Mouse (Mus musculus) kidney, adult 18-20 months (tissue): ENCODE measurements around the gene Galnt7.
A peak's percentile ranks its signal among the peaks of the same experiment; 100 is the strongest.

Experiments used
- DNase-seq: peaks from one replicate; pipeline ENCODE4 v3.0.0; 2021

The Galnt7 gene

DNA sequence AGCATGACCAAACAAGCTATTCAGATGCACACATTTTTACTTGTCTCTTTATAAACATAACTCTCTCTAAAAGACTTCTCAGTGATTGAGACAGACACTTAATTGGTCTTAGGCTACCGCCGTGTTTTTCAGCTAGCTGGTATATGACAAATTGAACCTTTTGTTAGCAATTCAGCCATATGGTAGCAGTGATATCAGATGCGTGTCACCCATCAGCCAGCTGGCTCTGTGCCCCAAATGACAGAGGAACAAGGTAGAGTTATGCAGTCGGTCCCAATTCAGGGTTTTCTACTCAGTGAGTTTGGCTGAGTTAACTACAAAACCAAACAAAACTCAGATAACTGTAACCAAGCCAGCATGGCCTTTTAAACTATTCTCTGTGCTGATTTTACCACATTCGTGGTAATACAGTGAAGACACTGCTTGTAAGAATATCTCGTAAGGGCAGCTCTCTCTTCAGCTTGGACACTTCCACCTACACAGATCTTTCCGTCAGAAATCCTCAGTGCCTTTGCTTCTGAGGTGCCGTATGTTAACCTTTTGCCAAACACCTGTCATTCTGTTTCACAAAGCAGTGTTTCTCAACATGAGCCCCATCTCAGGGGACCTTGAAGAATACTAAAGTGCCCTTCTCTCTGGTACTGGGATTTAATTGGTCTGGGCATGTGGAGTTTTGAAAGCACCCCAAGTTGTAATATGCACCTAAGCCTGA, 68.3 kb downstream of the Galnt7 start:
- no peak for DNase-seq

DNA sequence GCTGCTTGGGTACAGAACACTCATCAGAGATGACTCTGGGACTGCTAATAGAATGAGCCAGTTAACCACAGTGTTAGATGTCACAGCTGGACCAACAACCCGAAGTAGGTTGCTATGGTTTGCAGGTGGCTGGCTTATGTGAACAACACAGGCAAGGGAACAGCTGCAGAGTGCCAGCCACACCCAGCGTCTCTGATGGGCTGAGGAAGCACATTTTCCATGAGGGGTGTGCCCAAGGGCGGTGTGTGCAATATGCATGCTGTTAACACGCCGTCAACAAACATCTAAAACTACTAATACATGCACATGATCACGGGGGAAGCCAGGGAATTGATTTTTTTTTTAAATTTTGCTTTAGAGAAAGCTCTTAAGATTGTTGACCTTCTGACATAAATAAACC, 73.0 kb downstream of the Galnt7 start:
- DNase-seq: no peak

DNA sequence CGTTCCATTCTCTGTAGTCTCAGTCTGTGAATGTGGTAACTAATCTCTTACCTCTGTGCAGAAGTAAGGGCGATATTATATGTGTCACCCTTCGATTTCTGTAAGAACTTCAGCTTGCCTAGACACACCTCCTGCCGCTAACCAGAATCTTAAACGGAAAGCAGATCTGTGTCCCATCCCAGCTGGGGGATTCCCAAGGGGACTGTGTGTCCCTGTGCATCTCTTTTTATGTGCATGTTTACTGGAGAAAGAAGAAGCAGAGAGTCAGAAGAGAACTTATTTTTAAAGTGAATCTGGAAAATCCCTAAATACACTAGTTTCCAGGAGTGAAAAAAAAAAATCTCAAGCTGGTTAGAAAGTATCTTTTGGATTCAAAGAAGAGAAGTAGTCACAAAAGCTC, 75.5 kb downstream of the Galnt7 start:
- DNase-seq: no peak

DNA sequence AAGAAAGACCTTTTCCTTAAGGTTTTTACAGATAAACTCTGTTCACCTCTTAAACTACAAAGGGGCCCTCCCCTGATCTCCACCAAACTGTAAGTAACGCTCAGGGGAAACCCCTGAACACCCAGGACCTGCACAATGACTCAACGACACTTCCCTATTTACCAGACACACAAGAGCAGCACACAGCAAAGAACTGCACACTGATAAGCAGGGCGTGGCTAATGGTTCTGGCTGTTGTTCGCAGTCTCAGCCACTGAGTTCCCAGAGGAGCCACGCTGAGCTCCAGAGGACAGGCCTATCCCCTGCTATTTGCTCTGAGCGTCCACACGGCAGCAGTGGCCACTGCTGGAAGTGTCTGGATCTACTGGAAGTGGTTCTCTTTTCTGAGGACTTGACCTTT, 76.6 kb downstream of the Galnt7 start:
- DNase-seq: no peak

GRCm38 (mm10) chr8:57575336-57575735, 77.5 kb downstream of the Galnt7 start:
- DNase-seq: no peak

DNA sequence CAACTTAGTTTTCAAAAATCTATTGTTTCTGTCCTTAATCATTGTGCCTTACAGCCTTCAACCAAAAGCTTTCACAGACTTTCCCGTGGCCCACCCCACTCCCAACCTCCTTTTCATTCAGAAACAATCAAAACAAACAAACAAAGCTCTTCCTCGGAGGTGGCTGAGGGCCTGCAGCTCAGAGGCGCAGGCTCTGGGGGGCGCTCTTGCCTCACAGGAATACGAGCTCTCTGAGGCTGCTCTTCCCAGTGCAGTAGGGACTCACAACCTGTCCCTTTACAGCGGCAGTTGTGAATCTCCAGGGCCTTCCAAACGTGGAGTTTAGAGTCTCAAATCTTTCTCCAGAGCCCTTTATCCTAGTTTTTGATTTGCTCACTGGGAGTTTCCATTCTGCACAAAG, 78.4 kb downstream of the Galnt7 start:
- DNase-seq: peak; percentile 71

GRCm38 (mm10) chr8:57573844-57574243, 79.0 kb downstream of the Galnt7 start:
- DNase-seq: no peak

DNA sequence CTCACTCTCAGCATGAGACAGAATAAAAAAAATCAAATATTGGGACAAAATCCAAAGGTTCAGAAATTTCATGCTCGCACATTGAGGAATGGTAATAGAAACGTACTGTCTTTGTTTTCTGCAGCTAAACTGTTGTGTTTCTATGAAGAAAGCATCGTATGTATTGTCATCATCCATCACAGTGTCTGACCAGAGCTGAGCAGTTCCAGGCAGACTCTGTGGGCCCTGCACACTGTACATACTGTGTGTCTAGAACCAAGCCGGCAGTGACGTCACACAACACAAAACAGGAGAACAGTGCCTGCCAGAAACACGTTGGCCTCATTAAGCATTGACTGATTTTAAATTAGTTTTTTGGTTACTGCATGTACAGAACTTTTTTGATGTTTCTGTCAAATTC, 82.9 kb downstream of the Galnt7 start:
- no peak for DNase-seq

DNA sequence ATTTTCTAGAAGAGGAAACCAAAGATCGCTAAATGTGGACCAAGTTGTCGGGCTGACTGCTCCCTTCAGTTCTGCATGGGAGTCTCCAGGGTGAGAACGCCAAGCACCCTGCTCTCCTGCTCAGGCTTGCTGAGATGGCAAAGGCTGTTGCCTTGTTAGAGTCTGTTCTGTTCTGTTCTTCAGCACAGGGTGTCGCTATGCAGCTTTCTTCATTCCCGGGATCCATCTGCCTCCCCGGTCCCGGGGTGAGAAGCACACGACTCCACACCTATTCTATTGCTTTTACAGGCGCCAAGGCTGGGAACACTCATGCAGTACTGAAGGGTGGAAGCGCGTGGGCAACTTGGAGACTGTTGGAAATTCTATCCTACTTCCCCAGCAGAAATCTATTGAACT, 83.4 kb downstream of the Galnt7 start:
- no peak for DNase-seq

DNA sequence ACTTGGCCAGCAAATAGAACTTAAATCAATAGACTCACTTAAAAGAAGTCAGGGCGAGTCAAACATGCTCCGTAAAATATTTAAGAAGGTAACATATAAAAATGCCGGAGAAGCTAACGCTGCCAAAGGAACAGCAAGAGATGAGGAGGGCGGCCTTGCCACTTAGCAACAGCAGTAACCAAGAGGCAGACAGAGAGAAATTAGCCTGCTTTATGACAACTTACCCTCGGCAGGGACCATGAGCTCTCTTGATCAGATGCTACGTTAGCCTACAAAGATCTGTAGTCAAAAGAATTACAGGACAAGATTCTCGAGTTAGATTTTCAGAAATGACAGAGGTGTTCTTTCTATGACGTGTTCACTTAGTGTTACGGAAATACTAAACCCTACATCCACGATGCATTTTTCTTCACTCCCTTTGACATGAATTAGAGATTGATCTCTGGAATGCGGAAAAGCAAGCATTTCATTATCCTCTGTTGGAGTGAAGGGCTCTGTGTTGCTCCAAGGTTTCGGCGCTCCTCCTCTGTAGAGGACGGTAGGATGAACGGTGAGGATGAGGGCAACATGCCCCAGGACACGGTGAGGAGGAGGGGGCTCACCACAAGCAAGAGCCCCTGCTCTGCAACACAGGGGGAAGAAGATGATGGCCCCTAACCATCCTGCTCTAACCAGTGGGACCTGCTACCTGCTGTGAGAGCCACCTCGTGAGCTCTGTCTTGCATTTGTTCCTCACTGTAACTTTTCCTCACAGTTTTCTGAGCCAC, 84.0 kb downstream of the Galnt7 start:
- no peak for DNase-seq

DNA sequence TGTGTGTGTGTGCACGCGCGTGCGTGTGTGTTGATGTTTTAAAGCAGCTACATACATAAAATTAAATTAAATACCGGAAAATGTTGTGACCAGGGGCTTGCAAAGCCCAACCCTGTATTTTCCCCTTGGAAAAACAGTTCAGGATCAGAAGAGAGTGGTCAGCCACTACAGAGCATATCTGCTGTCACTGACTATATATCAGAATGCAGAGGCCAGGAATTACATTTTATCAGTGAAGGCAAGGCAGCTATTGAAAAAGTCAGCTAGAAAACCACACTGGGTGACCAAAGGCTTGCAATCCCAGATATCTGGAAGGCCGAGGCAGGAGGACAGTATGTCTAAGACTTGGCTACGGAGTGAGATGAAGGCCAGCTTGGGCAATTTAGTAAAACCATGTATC, 84.8 kb downstream of the Galnt7 start:
- no peak for DNase-seq

DNA sequence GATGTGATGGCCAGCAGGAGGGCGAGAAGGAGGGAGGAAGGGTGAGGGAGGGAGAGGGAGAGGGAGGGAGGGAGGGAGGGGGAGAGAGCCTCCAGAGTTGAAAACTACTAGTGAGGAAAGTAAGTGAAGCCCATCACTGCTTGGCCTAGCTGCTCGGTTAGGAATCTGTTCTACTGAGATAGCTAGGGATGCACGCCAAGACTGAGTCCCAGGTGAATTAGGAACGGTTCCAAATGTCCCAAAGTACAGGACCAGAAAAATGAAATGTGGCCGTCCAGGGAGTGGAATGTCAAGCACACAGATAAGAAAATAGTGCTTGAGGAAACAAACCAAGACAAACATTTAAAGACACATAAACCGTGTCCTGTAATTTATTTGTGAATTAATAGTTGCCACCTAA, 87.8 kb downstream of the Galnt7 start:
- DNase-seq: no peak

GRCm38 (mm10) chr8:57563726-57564125, 89.1 kb downstream of the Galnt7 start:
- no peak for DNase-seq

GRCm38 (mm10) chr8:57562741-57563140, 90.1 kb downstream of the Galnt7 start:
- no peak for DNase-seq

DNA sequence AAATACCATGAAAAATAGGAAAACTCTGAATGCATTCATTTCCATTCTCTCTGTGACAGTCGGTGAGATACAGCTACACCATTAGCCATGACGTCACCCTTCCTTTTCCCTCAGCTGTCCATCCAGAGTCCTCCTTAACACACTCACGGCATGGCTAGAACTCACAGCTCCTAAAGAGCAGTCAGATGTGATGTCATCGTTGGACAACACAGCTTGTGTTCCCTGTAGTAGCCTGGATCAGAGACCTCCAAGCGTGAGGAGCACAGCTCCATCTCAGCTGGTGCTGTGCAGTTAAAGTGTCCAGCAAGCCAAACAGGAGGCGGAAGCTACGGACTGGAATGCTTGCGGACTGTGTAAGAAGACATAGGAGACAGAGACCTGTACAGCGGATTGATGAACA, 91.9 kb downstream of the Galnt7 start:
- no peak for DNase-seq

DNA sequence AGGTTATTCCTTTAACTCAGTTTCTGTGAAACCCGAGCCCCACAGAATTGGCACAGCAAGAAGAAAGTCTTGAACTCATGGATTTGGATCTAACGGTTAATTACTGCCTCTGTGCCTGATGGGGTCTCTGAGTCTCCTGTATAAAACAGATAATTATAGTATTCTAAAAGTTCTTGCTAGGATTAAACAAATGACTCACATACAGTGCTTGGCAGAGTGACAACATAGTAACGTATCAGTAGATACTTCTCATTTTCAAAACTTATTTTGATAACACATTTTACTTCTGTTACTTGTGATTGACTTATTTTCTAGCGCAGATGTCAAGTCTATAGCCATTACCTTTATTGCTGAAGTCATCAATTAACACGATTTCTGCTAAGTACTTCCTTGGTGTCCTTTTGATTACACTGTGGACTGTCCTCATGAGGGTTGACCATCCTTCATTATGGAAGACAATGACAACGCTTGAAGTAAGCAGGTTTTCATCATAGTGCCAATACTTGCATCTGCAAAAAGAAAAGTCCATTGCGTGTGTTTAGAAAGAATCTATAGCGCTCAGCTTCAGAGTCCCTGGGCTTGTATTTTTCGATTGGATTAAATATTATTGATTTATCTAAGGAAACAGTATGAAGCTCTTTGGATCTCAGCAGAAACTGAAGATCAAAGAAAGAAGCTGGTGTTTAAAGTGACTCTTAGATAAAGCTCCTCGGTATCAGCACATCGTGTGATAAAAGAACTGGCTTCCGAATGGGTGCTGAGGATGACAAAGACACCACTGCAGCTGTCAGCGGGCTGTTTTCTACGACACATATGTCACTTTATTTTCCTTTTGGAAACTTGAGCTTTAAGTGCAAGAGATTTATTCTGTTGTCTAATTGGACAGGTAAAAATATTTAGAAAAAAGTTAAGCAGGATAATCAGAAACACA, 100.5 kb downstream of the Galnt7 start:
- no peak for DNase-seq

- DNase-seq: no peak
These were observed 105.3 kb downstream of the Galnt7 start for GRCm38 (mm10) chr8:57547581-57547980.

GRCm38 (mm10) chr8:57546834-57547233, 106.0 kb downstream of the Galnt7 start:
- DNase-seq: no peak

DNA sequence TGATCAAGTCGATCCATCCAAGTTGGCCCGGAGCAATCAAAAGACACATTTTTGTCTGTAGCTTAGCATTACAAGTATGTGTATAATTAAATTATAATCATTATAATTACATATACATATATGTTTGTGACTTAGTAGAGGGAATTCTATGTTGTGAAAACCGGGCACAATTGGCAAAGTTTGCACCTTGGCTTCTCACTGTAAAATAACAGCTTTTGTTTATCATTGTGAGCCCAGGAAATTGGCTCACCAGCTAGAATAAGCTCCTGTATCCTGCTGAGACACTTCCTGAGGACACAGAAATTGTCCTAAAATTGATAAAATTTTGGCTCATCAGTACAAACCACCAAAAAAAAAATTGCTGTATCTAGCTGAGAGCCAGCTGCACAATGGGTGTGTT, 106.4 kb downstream of the Galnt7 start:
- no peak for DNase-seq

GRCm38 (mm10) chr8:57541405-57541804, 111.4 kb downstream of the Galnt7 start:
- DNase-seq: no peak

DNA sequence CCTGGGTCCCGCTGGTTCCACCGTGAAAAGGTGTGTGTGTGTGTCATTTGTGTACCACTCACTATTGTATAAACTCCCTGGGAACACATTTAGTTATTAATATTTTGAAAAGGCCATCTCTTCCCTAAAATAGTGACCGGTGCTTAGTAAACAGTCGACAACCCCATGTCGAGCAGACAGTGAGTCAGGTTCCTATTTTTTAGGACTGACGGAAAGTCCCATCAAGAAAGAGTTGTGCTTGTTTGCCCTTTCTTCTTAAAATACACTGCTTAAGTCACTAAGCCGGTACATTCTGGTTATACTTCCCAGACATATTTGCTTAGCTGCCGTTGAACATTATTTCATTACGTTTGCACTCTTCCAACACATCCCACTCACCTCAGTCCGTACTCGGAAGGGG, 111.9 kb downstream of the Galnt7 start:
- no peak for DNase-seq

DNA sequence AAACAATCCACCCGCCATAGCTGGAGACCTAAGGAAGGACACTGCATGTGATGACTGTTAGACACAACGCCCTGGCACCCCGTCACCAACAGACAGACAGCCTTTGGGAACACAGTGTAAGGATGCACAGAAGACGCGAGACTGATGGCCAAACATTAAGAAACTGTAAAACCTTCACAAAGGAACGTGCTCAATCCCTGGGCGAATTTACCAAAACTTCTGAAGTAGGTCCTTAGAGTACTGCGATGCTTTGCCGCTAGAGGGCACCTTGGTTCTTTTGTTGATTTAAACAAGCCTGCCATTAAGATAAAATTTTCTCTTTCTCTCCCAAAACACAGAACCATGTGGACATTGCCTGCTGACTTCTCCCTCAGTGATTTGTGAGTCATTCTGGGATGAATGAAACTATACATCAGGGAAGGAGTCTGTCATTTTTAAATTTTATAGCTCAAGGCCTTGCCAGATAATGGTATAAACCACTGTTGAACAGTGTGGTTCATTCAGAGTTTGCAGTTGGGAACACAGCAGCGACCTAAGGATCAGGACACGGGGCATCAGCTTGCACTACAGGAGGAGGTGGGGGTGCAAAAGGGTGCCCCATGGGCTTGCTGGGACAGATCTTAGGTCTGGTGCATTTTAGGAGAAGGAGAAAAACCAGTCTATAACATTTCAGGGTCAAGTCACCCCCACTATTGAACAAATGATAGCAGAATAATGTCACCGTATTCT, 112.6 kb downstream of the Galnt7 start:
- peak; percentile 67 for DNase-seq

DNA sequence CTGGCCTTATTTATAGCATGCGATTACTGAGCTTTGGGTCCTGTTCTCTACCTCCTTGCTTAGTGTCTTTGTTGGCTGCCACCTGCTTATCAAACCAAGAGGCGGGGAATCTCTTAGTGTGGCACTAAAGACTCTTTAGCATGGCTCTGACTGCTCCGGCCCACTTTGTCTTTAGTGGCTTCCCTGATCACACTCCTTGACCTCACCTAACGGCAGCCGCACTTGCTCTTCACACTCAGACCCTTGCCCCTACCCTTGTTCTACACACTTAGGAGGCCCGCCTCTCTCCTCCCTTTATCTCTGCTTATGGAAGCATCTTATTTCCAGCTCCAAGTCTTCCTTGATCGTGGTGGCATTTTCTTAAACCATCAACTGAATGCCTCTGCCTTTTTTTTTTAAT, 114.2 kb downstream of the Galnt7 start:
- DNase-seq: no peak
